Mouse (Mus musculus): ENCODE results near the gene Catsperg1.

DNA sequence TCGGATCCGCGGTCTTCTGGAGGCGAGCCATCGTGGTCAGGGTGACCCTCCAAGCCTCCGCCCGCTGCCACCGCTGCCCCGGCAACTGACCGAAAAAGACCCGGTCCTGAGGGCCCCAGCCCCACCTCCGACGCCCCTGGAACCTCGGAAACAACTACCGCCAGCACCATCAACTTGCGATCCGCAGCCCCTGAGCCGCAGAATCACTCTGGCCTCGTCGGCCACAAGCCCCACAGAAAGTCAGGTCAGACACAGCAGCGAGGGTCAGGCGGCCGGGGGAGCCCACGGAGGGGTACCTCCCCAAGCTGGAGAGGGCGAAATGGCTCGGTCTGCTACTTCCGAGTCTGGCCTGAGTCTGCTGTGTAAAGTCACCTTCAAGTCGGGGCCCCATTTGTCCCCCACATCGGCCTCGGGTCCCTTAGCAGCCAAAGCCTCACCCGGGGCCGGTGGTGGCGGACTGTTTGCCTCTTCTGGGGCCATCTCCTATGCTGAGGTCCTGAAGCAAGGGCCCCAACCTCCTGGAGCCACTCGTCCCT is 42.2 kb downstream of the Catsperg1 start:
- TF ChIP-seq CTCF (IDR thresholded peaks at IDR 0.05; ENCODE audit: borderline replicate concordance, insufficient read depth, low read length) (no peak), POLR2A (IDR thresholded peaks at IDR 0.05; ENCODE audit: low read depth, low read length) (no peak)

Measured in embryonic fibroblast, embryonic 13.5 days (primary cell).